Mouse (Mus musculus) midbrain, embryonic 14.5 days (tissue): ENCODE measurements around the gene Bpifc. TPM values are rescaled to one million over a fixed set of nuclear protein-coding genes. Genes with fewer than 3 reads are reported as not detected.

Experiments used
- ATAC-seq: fragments of 200-750 bp; cut with Nextera tagmentation; 2 replicates; pipeline ENCODE4 v1.8.0; 2017; ENCODE audit warnings: moderate number of reproducible peaks, moderate library complexity; ENCODE audit not compliant: low FRiP score, low TSS enrichment
- DNase-seq: peaks from one replicate; pipeline ENCODE4 v3.0.0-alpha.2; 2015
- H3K27ac ChIP-seq: fragments of 300-500 bp; sonication (generic); replicated peaks from 2 replicates; pipeline ENCODE4 v1.5.1; 2014; ENCODE audit warnings: mild to moderate bottlenecking, low read depth, low read length, moderate library complexity
- H3K27me3 ChIP-seq: fragments of 300-500 bp; sonication (generic); 2 replicates; pipeline ENCODE4 v1.6.1; 2014; ENCODE audit warnings: low read length, control low read depth, mixed read lengths; ENCODE audit not compliant: control insufficient read depth, insufficient read depth
- H3K36me3 ChIP-seq: fragments of 300-500 bp; sonication (generic); 2 replicates; pipeline ENCODE4 v1.6.1; 2014; ENCODE audit warnings: low read length, control low read depth; ENCODE audit not compliant: control insufficient read depth, insufficient read depth
- H3K4me1 ChIP-seq: fragments of 300-500 bp; sonication (generic); 2 replicates; pipeline ENCODE4 v1.6.1; 2014; ENCODE audit warnings: mild to moderate bottlenecking, antibody characterized with exemption, low read length, control low read depth; ENCODE audit not compliant: control insufficient read depth, insufficient read depth
- H3K4me2 ChIP-seq: fragments of 300-500 bp; sonication (generic); 2 replicates; pipeline ENCODE4 v1.6.1; 2014; ENCODE audit warnings: mild to moderate bottlenecking, low read length, moderate library complexity
- H3K4me3 ChIP-seq: fragments of 300-500 bp; sonication (generic); replicated peaks from 2 replicates; pipeline ENCODE4 v1.5.1; 2014; ENCODE audit warnings: low read depth, low read length
- H3K9ac ChIP-seq: fragments of 300-500 bp; sonication (generic); replicated peaks from 2 replicates; pipeline ENCODE4 v1.6.1; 2014; ENCODE audit warnings: mild to moderate bottlenecking, low read length, moderate library complexity
- H3K9me3 ChIP-seq: fragments of 300-500 bp; sonication (generic); 2 replicates; pipeline ENCODE4 v1.6.1; 2016; ENCODE audit warnings: low read length, control low read depth, mixed read lengths; ENCODE audit not compliant: control insufficient read depth
- WGBS: fragments of 180-500 bp; shearing (Covaris S2); extraction: QIAGEN DNeasy Blood & Tissue Kit; methylation state at CpG from one replicate; pipeline ENCODE4 v1.1.7; 2014; 5-methylcytosine and 5-hydroxymethylcytosine counted together
- polyA plus RNA-seq: library from polyadenylated mRNA; unstranded; fragments of >200 nt; fragmentation: Nextera tagmentation; extraction: Ambion mirVana; gene quantifications from 2 replicates; pipeline ENCODE4 v1.2.1, GENCODE M21; 2014

Gene Bpifc
- polyA plus RNA-seq, 1 experiment from 2014 or later = not detected

GRCm38 (mm10) chr10:86000447-86000846 is 11.2 kb downstream of the Bpifc start:
- no peak overlapping the region for H3K4me2 ChIP-seq
- ATAC-seq (no peak), DNase-seq (no peak)
- H3K4me3 ChIP-seq = no peak overlapping the region
- H3K4me1 ChIP-seq = no peaks in the 10 kb centered on the region
- no peaks in the 10 kb centered on the region for H3K27me3 ChIP-seq
- no peaks in the 10 kb centered on the region for H3K9me3 ChIP-seq
- 97% methylated on average over 4 of the region's 4 CpGs for WGBS
- no peaks in the 10 kb centered on the region for H3K36me3 ChIP-seq
- no peak overlapping the region for H3K27ac ChIP-seq
- no peak overlapping the region for H3K9ac ChIP-seq

DNA sequence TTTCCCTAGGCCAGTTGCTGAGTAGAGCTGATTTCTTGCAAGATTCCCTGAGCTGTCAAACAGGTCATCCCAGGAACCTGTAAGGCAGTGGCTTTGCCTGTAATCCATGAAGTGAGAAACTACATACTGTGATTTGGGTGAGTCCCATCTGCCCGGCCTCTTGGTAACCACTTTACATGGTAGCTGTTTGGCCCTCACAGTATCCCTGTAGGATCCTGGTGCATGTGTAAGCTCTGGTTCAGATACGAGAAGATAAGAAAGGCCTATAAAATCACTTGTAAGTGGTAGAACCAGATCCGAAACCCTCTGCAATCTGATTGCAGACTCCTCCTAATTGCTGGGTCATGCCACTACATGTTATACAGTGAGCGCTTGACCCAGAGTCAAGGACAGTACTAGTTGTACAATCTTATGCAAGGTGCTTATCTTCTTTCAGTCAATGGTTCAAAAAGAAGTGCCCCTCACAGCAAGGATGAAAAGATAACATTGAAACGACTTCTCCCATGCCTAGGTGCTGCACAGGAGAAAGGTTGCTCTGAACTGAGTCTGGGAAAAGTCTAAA is 17.1 kb downstream of the Bpifc start:
- no peak overlapping the region for H3K4me2 ChIP-seq
- DNase-seq = no peak
- H3K9me3 ChIP-seq = no peaks in the 10 kb centered on the region
- H3K4me1 ChIP-seq = no peaks in the 10 kb centered on the region
- no peak for ATAC-seq
- 87% methylated on average over 5 of the region's 5 CpGs for WGBS
- H3K36me3 ChIP-seq = no peaks in the 10 kb centered on the region
- H3K27me3 ChIP-seq = no peaks in the 10 kb centered on the region
- H3K4me3 ChIP-seq = no peak overlapping the region
- no peak overlapping the region for H3K27ac ChIP-seq
- H3K9ac ChIP-seq = no peak overlapping the region

GRCm38 (mm10) chr10:85993836-85994235 is 17.9 kb downstream of the Bpifc start:
- H3K4me2 ChIP-seq = no peak overlapping the region
- no peak overlapping the region for H3K9ac ChIP-seq
- 87% methylated on average over 9 of the region's 9 CpGs for WGBS
- H3K9me3 ChIP-seq = no peaks in the 10 kb centered on the region
- ATAC-seq (no peak), DNase-seq (no peak)
- no peaks in the 10 kb centered on the region for H3K4me1 ChIP-seq
- H3K27ac ChIP-seq = no peak overlapping the region
- no peak overlapping the region for H3K4me3 ChIP-seq
- H3K27me3 ChIP-seq = no peaks in the 10 kb centered on the region
- no peaks in the 10 kb centered on the region for H3K36me3 ChIP-seq

- Histone ChIP-seq H3K9ac (no peak overlapping the region), H3K4me1 (no peaks in the 10 kb centered on the region)
- WGBS = 91% methylated on average over 4 of the region's 4 CpGs
These were observed 19.3 kb downstream of the Bpifc start for GRCm38 (mm10) chr10:85992412-85992811.

DNA sequence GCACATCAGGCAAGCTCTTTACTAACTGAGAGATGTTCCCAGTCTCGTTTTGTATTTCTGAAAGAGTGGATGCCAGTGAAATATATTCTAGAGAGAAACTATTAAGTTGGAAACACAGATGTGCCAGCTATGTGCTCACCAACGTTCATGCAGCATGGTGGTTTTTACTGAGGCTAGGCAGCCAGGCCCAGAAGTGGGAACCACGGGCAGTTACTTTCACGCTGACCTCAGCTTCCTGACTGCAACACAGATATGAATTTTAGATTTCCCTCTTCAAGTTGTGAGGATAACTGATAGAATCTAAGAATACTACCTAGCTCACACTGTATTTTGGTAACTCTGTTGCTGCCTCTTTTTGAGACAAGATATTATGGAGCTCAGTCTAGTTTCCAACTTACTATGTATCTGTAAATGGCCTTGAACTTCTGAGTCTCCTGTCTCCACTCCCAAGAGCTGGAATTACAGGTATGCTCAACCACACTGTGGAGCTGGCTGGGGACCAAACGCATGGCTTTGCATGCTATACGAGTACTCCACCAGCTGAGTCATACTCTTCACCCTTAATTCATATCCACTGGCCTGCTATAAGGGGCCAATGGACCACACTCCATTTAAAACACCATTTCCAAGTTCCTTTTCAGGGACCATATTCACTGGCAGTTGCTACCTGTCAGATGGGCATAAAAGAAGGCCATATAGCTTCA is 22.1 kb downstream of the Bpifc start:
- H3K9me3 ChIP-seq = no peaks in the 10 kb centered on the region
- H3K9ac ChIP-seq = no peak overlapping the region

More at GRCm38 (mm10) chr10:85992412-85992811, 19.3 kb downstream of the Bpifc start:
- H3K27ac ChIP-seq = no peak overlapping the region
- H3K9me3 ChIP-seq = no peaks in the 10 kb centered on the region
- ATAC-seq (no peak), DNase-seq (no peak)
- no peaks in the 10 kb centered on the region for H3K27me3 ChIP-seq
- no peaks in the 10 kb centered on the region for H3K36me3 ChIP-seq
- no peak overlapping the region for H3K4me2 ChIP-seq
- no peak overlapping the region for H3K4me3 ChIP-seq

GRCm38 (mm10) chr10:85972915-85973314 is 38.8 kb downstream of the Bpifc start:
- H3K4me3 ChIP-seq = no peak overlapping the region
- DNase-seq (peak; percentile 15), ATAC-seq (no peak)
- no peaks in the 10 kb centered on the region for H3K4me1 ChIP-seq
- no peaks in the 10 kb centered on the region for H3K27me3 ChIP-seq
- H3K27ac ChIP-seq = no peak overlapping the region
- H3K36me3 ChIP-seq = no peaks in the 10 kb centered on the region
- H3K4me2 ChIP-seq = no peak overlapping the region
- H3K9ac ChIP-seq = no peak overlapping the region
- no peaks in the 10 kb centered on the region for H3K9me3 ChIP-seq
- 86% methylated on average over 4 of the region's 4 CpGs for WGBS

More for the DNA sequence above, 22.1 kb downstream of the Bpifc start:
- WGBS = 79% methylated on average over 6 of the region's 6 CpGs
- DNase-seq (no peak), ATAC-seq (no peak)
- Histone ChIP-seq H3K4me1 (no peaks in the 10 kb centered on the region), H3K27ac (no peak overlapping the region), H3K4me2 (no peak overlapping the region), H3K36me3 (no peaks in the 10 kb centered on the region), H3K27me3 (no peaks in the 10 kb centered on the region), H3K4me3 (no peak overlapping the region)

DNA sequence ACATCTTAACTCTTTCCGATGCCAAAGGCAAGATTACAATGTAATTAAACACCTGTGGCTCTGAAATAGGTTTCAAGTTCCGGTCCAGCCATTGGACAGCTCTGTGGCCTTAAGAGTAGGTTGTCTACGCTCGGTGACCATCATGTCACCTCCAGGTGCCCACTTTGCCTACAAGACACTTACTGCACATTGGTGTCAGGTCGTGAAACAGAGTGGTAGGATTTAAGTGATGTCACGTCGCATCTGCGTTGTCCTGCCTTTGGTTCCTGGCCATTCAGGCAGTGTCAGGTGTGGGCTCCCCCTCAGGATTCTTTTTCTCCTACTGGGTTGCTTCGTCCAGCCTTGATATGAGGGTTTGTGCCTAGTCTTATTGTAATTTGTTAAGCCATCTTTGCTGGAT is 39.9 kb downstream of the Bpifc start:
- Histone ChIP-seq H3K4me1 (no peaks in the 10 kb centered on the region), H3K36me3 (no peaks in the 10 kb centered on the region), H3K27ac (no peak overlapping the region), H3K4me2 (no peak overlapping the region), H3K27me3 (no peaks in the 10 kb centered on the region), H3K9ac (no peak overlapping the region), H3K9me3 (no peaks in the 10 kb centered on the region), H3K4me3 (no peak overlapping the region)
- ATAC-seq (no peak), DNase-seq (no peak)
- WGBS = 90% methylated on average over 9 of the region's 9 CpGs

DNA sequence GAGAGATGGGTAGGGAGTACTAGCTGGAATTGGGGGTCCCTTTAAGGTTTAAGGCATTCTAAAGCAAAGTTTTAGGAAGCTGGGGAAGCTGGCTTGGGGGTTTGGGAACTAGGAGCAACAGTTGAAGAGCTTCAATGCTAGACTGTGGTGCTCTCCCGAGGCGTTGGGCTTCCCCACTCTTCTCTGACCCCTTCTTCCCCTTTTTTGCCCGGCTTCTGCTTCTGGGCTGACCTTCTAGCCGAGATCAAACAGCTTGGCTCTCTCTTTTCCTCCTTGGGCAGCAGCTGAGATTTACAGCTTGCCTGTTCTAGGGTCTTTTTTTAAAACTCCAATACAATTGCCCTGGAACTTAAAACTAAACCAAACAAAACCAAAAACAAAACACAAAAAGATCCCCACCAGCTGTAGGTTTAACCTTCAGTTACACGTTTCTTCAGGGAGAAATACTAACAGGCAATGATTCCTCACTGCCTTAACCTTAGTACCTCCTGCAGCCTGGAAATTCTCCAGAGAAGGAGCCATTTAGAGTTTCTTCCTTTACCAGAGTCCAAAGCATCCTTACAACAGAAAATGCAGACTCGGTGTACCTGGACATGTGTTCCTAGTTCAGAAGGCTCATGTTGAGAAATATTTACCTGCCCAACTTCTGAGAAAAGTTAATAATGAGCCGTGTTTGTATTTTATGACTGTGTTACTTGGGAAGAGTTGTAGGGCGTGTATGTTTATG is 41.6 kb downstream of the Bpifc start:
- no peak overlapping the region for H3K4me3 ChIP-seq
- H3K36me3 ChIP-seq = no peaks in the 10 kb centered on the region
- H3K9ac ChIP-seq = no peak overlapping the region
- no peak overlapping the region for H3K27ac ChIP-seq
- DNase-seq (no peak), ATAC-seq (no peak)
- H3K4me2 ChIP-seq = no peak overlapping the region
- H3K4me1 ChIP-seq = no peaks in the 10 kb centered on the region
- 64% methylated on average over 8 of the region's 8 CpGs for WGBS
- H3K27me3 ChIP-seq = no peaks in the 10 kb centered on the region
- no peaks in the 10 kb centered on the region for H3K9me3 ChIP-seq
